Mouse (Mus musculus): ENCODE data around the gene Lrrtm4.

DNA sequence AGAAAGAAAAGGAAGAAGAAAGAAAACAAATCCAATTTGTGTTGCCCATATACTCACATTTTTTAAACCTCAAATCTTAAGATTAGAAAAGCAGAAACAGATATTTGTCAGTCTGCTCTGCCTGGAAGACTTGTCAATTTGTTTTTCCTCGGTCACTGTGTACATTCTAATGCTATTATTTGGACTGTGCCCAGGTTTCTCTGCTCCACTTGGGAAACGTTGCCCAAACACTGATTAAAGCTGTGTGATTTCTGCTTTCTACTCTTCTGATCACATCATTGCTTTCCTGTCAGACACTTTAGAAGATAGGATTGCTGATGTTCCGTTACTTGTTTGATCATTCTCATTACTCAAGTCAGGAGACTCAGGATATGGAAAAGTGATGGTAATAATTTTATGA is 247.1 kb downstream of the Lrrtm4 start:
- TF ChIP-seq CTCF (IDR thresholded peaks at IDR 0.05; ENCODE audit: borderline replicate concordance, insufficient read depth, low read length) (no peak), POLR2A (IDR thresholded peaks at IDR 0.05; ENCODE audit: low read depth, low read length) (no peak)

Measured in embryonic fibroblast, embryonic 13.5 days (primary cell).